ENCODE assay signal across 13 mouse cellular contexts in the genomic region with DNA sequence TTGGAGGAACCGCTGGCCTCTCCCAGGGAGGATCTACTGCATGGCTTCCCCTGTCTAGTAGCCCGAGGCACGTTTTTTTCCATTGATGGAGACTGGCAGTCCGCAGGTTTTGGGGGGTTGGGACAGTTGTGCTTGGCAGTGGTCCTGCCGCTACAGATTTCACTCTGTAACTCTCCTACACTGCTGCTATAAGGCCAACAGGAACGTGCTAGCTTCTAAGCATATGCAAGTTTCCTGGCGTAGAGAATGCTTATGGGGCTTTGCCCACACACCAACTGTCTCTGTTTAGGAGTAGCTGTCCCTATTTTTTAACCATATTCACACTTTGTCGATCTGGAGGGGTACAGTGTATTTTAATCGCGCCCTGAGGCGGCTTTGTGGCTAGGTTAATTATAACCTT. TPM values are rescaled to one million over a fixed set of nuclear protein-coding genes. Genes with fewer than 3 reads are reported as not detected.
A peak's percentile ranks its signal among the peaks of the same experiment; 100 is the strongest.
DNase-seq lines count a peak whose midpoint lies in the region; ATAC-seq lines count a peak whose summit lies in the region.
"Had no signal": no experiment of that assay in that cellular context is flagged by ENCODE, and none has a peak within 500 bp of the region (broad histone marks: within the 10 kb centered on the region; RNA-seq: fewer than 3 reads in every experiment).

No protein-coding gene starts in this region.

- H3K4me1 ChIP-seq in neural tube, embryonic 14.5 days (ENCODE audit: control insufficient read depth, insufficient read depth, low read length) = peaks cover 14% of the 10 kb centered on the region
- H3K4me1 ChIP-seq: embryonic facial prominence, embryonic 15.5 days had no signal

- H3K27ac ChIP-seq in neural tube, embryonic 14.5 days (ENCODE audit: low read depth, low read length) = peak overlapping the region; percentile 67; the same call in 1 of the 2 replicates
- H3K27ac ChIP-seq: embryonic facial prominence, embryonic 15.5 days; heart, adult 2 months had no signal

- peak overlapping the region; percentile 23; the same call in 1 of the 2 replicates for H3K4me2 ChIP-seq in neural tube, embryonic 14.5 days (ENCODE audit: low read depth, low read length)
- H3K4me2 ChIP-seq: embryonic facial prominence, embryonic 15.5 days had no signal

- H3K4me3 ChIP-seq in neural tube, embryonic 14.5 days (ENCODE audit: low read depth, low read length) = no peak overlapping the region
- H3K4me3 ChIP-seq: embryonic facial prominence, embryonic 15.5 days; heart, adult 2 months had no signal

- no peaks in the 10 kb centered on the region for H3K9me3 ChIP-seq in neural tube, embryonic 14.5 days (ENCODE audit: control insufficient read depth, low read length)
- H3K9me3 ChIP-seq: embryonic facial prominence, embryonic 15.5 days had no signal

- DNase-seq in cerebellum, postnatal 10 days = peak; percentile 24 to 49
- no peak for DNase-seq in cerebellum, adult 11-12 months
- peak; percentile 49 to 63 for DNase-seq in frontal cortex, postnatal 14 days (ENCODE audit: low spot score in 2 of 2)
- DNase-seq in layer of hippocampus, postnatal 25 days (ENCODE audit: extremely low spot score in 1 of 2, low spot score in 1 of 2) = peak; percentile 21 to 30
- DNase-seq in spleen, postnatal 14 days (ENCODE audit: low spot score in 2 of 2) = no peak
- DNase-seq in adrenal gland, postnatal 10 days = no peak
- DNase-seq: cerebellum, adult 9-10 months; heart, adult 2 months; lung, postnatal 14 days had no signal

- WGBS in neural tube, embryonic 14.5 days = 30% methylated on average over 11 of the region's 11 CpGs

- no peaks in the 10 kb centered on the region for H3K36me3 ChIP-seq in neural tube, embryonic 14.5 days (ENCODE audit: control insufficient read depth, insufficient read depth, low read length)
- H3K36me3 ChIP-seq: embryonic facial prominence, embryonic 15.5 days had no signal

- peak; percentile 74 for ATAC-seq in neural tube, embryonic 14.5 days (ENCODE audit: low read depth)
- no peak for ATAC-seq in cerebellum, adult (ENCODE audit: insufficient number of reproducible peaks, low FRiP score, low TSS enrichment)

- H3K27me3 ChIP-seq in neural tube, embryonic 14.5 days (ENCODE audit: control insufficient read depth, insufficient read depth, low read length) = no peaks in the 10 kb centered on the region
- H3K27me3 ChIP-seq: embryonic facial prominence, embryonic 15.5 days had no signal

- H3K9ac ChIP-seq in neural tube, embryonic 14.5 days (replicated peaks; ENCODE audit: low read depth, low read length) = no peak overlapping the region
- H3K9ac ChIP-seq: embryonic facial prominence, embryonic 15.5 days had no signal

RNA-seq across cellular contexts. Expression of a gene that starts 30.8 kb away (rescaled TPM):
- total RNA-seq in layer of hippocampus, postnatal 25 days (2021) = 100 to 1,000 TPM; 166 to 205 TPM
- polyA plus RNA-seq in neural tube, embryonic 14.5 days (2014; fragmentation: Nextera tagmentation; extraction: Ambion mirVana) = 47.8 and 48.9 TPM in 2 replicates
- total RNA-seq in adrenal gland, postnatal 10 days (2021) = 10 to 100 TPM; 11.3 to 18.5 TPM
- total RNA-seq: MEL had no signal

Comparison
In these comparisons a context has a peak if more than half of its experiments do, and no peak if none do; other contexts are left out.
1. DNase-seq: peak in cerebellum, postnatal 10 days (2 of 2), frontal cortex, postnatal 14 days (2 of 2) and layer of hippocampus, postnatal 25 days (2 of 2); none in cerebellum, adult 11-12 months (single experiment), spleen, postnatal 14 days (0 of 2) and adrenal gland, postnatal 10 days (single experiment).
2. RNA of a gene that starts 30.8 kb away (total RNA-seq): 166 to 205 TPM in layer of hippocampus, postnatal 25 days; 11.3 to 18.5 TPM in adrenal gland, postnatal 10 days; every median in the first group is over 4 times any median in the second.